Mouse (Mus musculus) liver, adult 2 months (tissue): Measurements from ENCODE around the gene Gm49630.
"Not testable (repeated sequence)": the region's sequence is repeated elsewhere in the genome, so short reads cannot be mapped to it uniquely, and the experiment has no call there.

Experiments used
- CTCF ChIP-seq: fragments of 200-500 bp; IDR thresholded peaks from 2 replicates; pipeline ENCODE4 v1.5.1; 2011; ENCODE audit warnings: low read depth, low read length, control low read depth
- POLR2A ChIP-seq: fragments of 200-500 bp; IDR thresholded peaks from 2 replicates; pipeline ENCODE4 v1.6.1; 2011; ENCODE audit warnings: low read length, control low read depth; ENCODE audit not compliant: insufficient read depth; ENCODE audit errors: extremely low read depth

- TF ChIP-seq POLR2A, CTCF: not testable (repeated sequence)
Measured at GRCm38 (mm10) chr17:7388958-7389356, 17.2 kb upstream of the Gm49630 start.
